Mouse (Mus musculus) left cerebral cortex, adult 18-20 months (tissue): ENCODE data around the gene Tmc7. TPM values are rescaled to one million over a fixed set of nuclear protein-coding genes. Genes with fewer than 3 reads are reported as not detected.

Experiments
- DNase-seq, 2 experiments: peaks; one replicate each; pipeline ENCODE4 v3.0.0; 2021 to 2022; ENCODE audit warnings: low spot score in 2 of 2, mixed read lengths in 1 of 2
- long read RNA-seq, 2 experiments: library from polyadenylated mRNA; stranded (forward); transcript quantifications; one replicate each; pipeline ENCODE4 v2.0.0; 2021
- total RNA-seq, 2 experiments: library from RNA; stranded (reverse); gene quantifications; 2 replicates each; pipeline ENCODE4 v1.2.3; 2021

The Tmc7 gene
- 10 to 100 TPM; 12.1 to 12.7 TPM for total RNA-seq
- long read RNA-seq, experiment 1, full-length matches to known transcripts: 4 of 10 reads
- long read RNA-seq, experiment 1, partial matches to known transcripts: 0 of 10 reads
- long read RNA-seq, experiment 1, other reads (novel, unspliced or antisense): 6 of 10 reads
- long read RNA-seq, experiment 2, full-length matches to known transcripts: 2 of 7 reads
- long read RNA-seq, experiment 2, partial matches to known transcripts: 2 of 7 reads
- long read RNA-seq, experiment 2, other reads (novel, unspliced or antisense): 3 of 7 reads

- peak; percentile 80 to 85 for DNase-seq
Observed at GRCm38 (mm10) chr7:118584257-118584907, at the start of gene Tmc7. Gene Tmc7 (minus strand): TSS chr7:118584736.

GRCm38 (mm10) chr7:118633951-118634350 is 49.4 kb upstream of the Tmc7 start:
- DNase-seq: no peak

- DNase-seq: no peak
Observed at GRCm38 (mm10) chr7:118633094-118633493, 48.6 kb upstream of the Tmc7 start.

GRCm38 (mm10) chr7:118627550-118628298 is 43.2 kb upstream of the Tmc7 start:
- no peak for DNase-seq

- no peak for DNase-seq
Observed at GRCm38 (mm10) chr7:118621094-118621493, 36.6 kb upstream of the Tmc7 start.

GRCm38 (mm10) chr7:118620243-118620906 is 35.8 kb upstream of the Tmc7 start:
- DNase-seq: no peak

- no peak for DNase-seq
Observed at GRCm38 (mm10) chr7:118618104-118618503, 33.6 kb upstream of the Tmc7 start.

- no peak for DNase-seq
Observed at GRCm38 (mm10) chr7:118614076-118614475, 29.5 kb upstream of the Tmc7 start.

- DNase-seq: no peak
Observed at GRCm38 (mm10) chr7:118611933-118612332, 27.4 kb upstream of the Tmc7 start.

GRCm38 (mm10) chr7:118611185-118611749 is 26.7 kb upstream of the Tmc7 start:
- no peak for DNase-seq

GRCm38 (mm10) chr7:118610721-118611120 is 26.2 kb upstream of the Tmc7 start:
- no peak for DNase-seq

- no peak for DNase-seq
Observed at GRCm38 (mm10) chr7:118609815-118610214, 25.3 kb upstream of the Tmc7 start.

- DNase-seq: no peak
Observed at GRCm38 (mm10) chr7:118604842-118605241, 20.3 kb upstream of the Tmc7 start.

GRCm38 (mm10) chr7:118599954-118600631 is 15.6 kb upstream of the Tmc7 start:
- no peak for DNase-seq

GRCm38 (mm10) chr7:118597201-118597600 is 12.7 kb upstream of the Tmc7 start, which contains the start of gene Tmc5:
Gene Tmc5 (plus strand): TSS chr7:118597297.
- DNase-seq: no peak

GRCm38 (mm10) chr7:118596271-118596670 is 11.7 kb upstream of the Tmc7 start:
- DNase-seq: no peak

GRCm38 (mm10) chr7:118595228-118595627 is 10.7 kb upstream of the Tmc7 start:
- DNase-seq: peak; percentile 91 to 98

- DNase-seq: no peak
Observed at GRCm38 (mm10) chr7:118594611-118595010, 10.1 kb upstream of the Tmc7 start.

GRCm38 (mm10) chr7:118593567-118594407 is 9.3 kb upstream of the Tmc7 start:
- DNase-seq: peak; percentile 48 to 63

GRCm38 (mm10) chr7:118592146-118592545 is 7.6 kb upstream of the Tmc7 start:
- DNase-seq: no peak
